Mouse (Mus musculus) bone marrow, adult 2 months (tissue): ENCODE measurements at regions not wholly inside any gene's neighbourhood (a gene's known extent, or its start where the extent isn't known, plus 50 kb on each side); places are given as distances from the start of the nearest gene placed in this dataset.

Experiments used
- CTCF ChIP-seq: fragments of 200-500 bp; IDR thresholded peaks from 2 replicates; pipeline ENCODE4 v1.5.1; 2011; ENCODE audit warnings: low read length, control low read depth; ENCODE audit not compliant: control insufficient read depth, insufficient read depth
- POLR2A ChIP-seq: fragments of 200-500 bp; IDR thresholded peaks from 2 replicates; pipeline ENCODE4 v1.6.1; 2011; ENCODE audit warnings: low read depth, mild to moderate bottlenecking, control low read depth, low read length, borderline replicate concordance; ENCODE audit not compliant: control insufficient read depth

- TF ChIP-seq POLR2A = no peak
- TF ChIP-seq CTCF = no peak
Measured at GRCm38 (mm10) chr11:45693206-45693605, 158.6 kb upstream of the Clint1 start.
